Mouse (Mus musculus) intestine, postnatal 0 days (tissue): ENCODE measurements at regions not wholly inside any gene's neighbourhood (a gene's known extent, or its start where the extent isn't known, plus 50 kb on each side); places are given as distances from the start of the nearest gene placed in this dataset.

ENCODE experiments used
- ATAC-seq: fragments of 200-750 bp; cut with Nextera tagmentation; 2 replicates; pipeline ENCODE4 v1.8.0; 2017; ENCODE audit warnings: mild to moderate bottlenecking, moderate TSS enrichment, moderate library complexity
- H3K27ac ChIP-seq: fragments of 300-500 bp; sonication (generic); 2 replicates; pipeline ENCODE4 v1.5.1; 2014; ENCODE audit warnings: mild to moderate bottlenecking, low read depth, low read length, moderate library complexity
- H3K27me3 ChIP-seq: fragments of 300-500 bp; sonication (generic); replicated peaks from 2 replicates; pipeline ENCODE4 v1.6.1; 2014; ENCODE audit warnings: low read length, mixed read lengths; ENCODE audit not compliant: control insufficient read depth, insufficient read depth
- H3K36me3 ChIP-seq: fragments of 300-500 bp; sonication (generic); 2 replicates; pipeline ENCODE4 v1.6.1; 2014; ENCODE audit warnings: mild to moderate bottlenecking, moderate library complexity; ENCODE audit not compliant: control insufficient read depth, insufficient read depth
- H3K4me1 ChIP-seq: fragments of 300-500 bp; sonication (generic); replicated peaks from 2 replicates; pipeline ENCODE4 v1.6.1; 2014; ENCODE audit warnings: antibody characterized with exemption, low read length, mixed read lengths; ENCODE audit not compliant: control insufficient read depth, insufficient read depth
- H3K4me2 ChIP-seq: fragments of 300-500 bp; sonication (generic); replicated peaks from 2 replicates; pipeline ENCODE4 v1.6.1; 2014; ENCODE audit warnings: low read depth, mild to moderate bottlenecking, moderate library complexity
- H3K4me3 ChIP-seq: fragments of 300-500 bp; sonication (generic); 2 replicates; pipeline ENCODE4 v1.5.1; 2014; ENCODE audit warnings: low read depth, low read length
- H3K9ac ChIP-seq: fragments of 300-500 bp; sonication (generic); 2 replicates; pipeline ENCODE4 v1.6.1; 2014; ENCODE audit warnings: mild to moderate bottlenecking, low read depth, low read length
- H3K9me3 ChIP-seq: fragments of 300-500 bp; sonication (generic); 2 replicates; pipeline ENCODE4 v1.6.1; 2016; ENCODE audit warnings: mixed run types; ENCODE audit not compliant: control insufficient read depth
- CTCF ChIP-seq: sonication (generic); IDR thresholded peaks from 2 replicates; pipeline ENCODE4 v1.5.1; 2016; ENCODE audit warnings: low read depth, mild to moderate bottlenecking, control low read depth, antibody characterized with exemption, moderate library complexity
- WGBS: fragments of 180-500 bp; shearing (Covaris S2); extraction: QIAGEN DNeasy Blood & Tissue Kit; methylation state at CpG from one replicate; pipeline ENCODE4 v1.1.7; 2014; 5-methylcytosine and 5-hydroxymethylcytosine counted together

DNA sequence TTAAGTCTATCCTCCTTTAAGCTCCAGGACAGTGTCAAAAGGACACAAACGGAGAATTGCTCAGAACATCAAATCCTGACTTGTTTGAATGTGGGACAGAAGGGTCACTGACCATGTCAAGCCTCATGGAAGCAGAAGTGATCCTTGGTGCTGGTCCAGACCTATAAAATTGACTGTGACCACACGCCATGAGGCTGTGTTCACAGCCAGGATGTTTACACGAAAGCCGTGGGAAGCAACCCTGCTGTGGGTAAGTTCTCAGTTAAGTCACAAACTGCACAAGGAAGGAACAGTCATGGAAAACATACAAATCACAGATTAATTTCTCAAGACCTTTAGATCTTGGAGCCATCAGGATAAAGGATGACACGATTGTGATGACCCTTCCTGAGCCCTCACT is 88.5 kb downstream of the Gm9733 start:
- no peak for ATAC-seq
- no peak overlapping the region for H3K27ac ChIP-seq
- no peak overlapping the region for H3K4me3 ChIP-seq
- H3K9me3 ChIP-seq = no peaks in the 10 kb centered on the region
- TF ChIP-seq CTCF = no peak
- H3K4me2 ChIP-seq = no peak overlapping the region
- no peaks in the 10 kb centered on the region for H3K27me3 ChIP-seq
- H3K4me1 ChIP-seq = no peaks in the 10 kb centered on the region
- H3K9ac ChIP-seq = no peak overlapping the region
- WGBS = 58% methylated on average over 5 of the region's 5 CpGs
- no peaks in the 10 kb centered on the region for H3K36me3 ChIP-seq

- 23% methylated on average over 6 of the region's 6 CpGs for WGBS
Measured at GRCm38 (mm10) chr3:15244999-15245398, 87.1 kb downstream of the Gm9733 start.

More at GRCm38 (mm10) chr3:15244999-15245398, 87.1 kb downstream of the Gm9733 start:
- no peaks in the 10 kb centered on the region for H3K4me1 ChIP-seq
- no peak for ATAC-seq
- no peak overlapping the region for H3K4me2 ChIP-seq
- no peaks in the 10 kb centered on the region for H3K9me3 ChIP-seq
- H3K27ac ChIP-seq = no peak overlapping the region
- H3K4me3 ChIP-seq = no peak overlapping the region
- no peaks in the 10 kb centered on the region for H3K27me3 ChIP-seq
- H3K36me3 ChIP-seq = no peaks in the 10 kb centered on the region
- peak; percentile 85 for TF ChIP-seq CTCF
- H3K9ac ChIP-seq = no peak overlapping the region
